Mouse (Mus musculus): ENCODE results near the gene 2510009E07Rik. TPM values are rescaled to one million over a fixed set of nuclear protein-coding genes. Genes with fewer than 3 reads are reported as not detected.

The 2510009E07Rik gene
- polyA plus RNA-seq, 2 experiments, result 1.6 to 1.9 TPM

- ATAC-seq (ENCODE audit: insufficient read depth), result no peak
- TF ChIP-seq CTCF (IDR thresholded peaks at IDR 0.05; ENCODE audit: low read depth) (no peak), EP300 (IDR thresholded peaks at IDR 0.05; ENCODE audit: low read depth) (no peak)
- DNase-seq (ENCODE audit: low read depth in 3 of 3, low spot score in 3 of 3), result no peak
- Histone ChIP-seq H3K36me3 (replicated peaks; ENCODE audit: control insufficient read depth, insufficient read depth, low read depth) (no peaks in the 10 kb centered on the region), H3K9me3 (ENCODE audit: control insufficient read depth, low read length) (no peaks in the 10 kb centered on the region), H3K4me2 (ENCODE audit: low read depth) (no peak overlapping the region), H3K27me3 (ENCODE audit: control insufficient read depth, insufficient read depth, low read length) (no peaks in the 10 kb centered on the region), H3K4me1 (replicated peaks; ENCODE audit: control insufficient read depth in 2 of 2, insufficient read depth in 2 of 2, low read length in 1 of 2) (peaks cover 0 to 17% of the 10 kb centered on the region in 2 experiments; a peak in 2 of 4 replicates), H3K9ac (replicated peaks) (no peak overlapping the region), H3K27ac (no peak overlapping the region), H3K4me3 (ENCODE audit: insufficient read depth in 1 of 2, low read depth in 2 of 2, low read length in 2 of 2) (no peak overlapping the region)
- 60% methylated on average over 3 of the region's 3 CpGs for WGBS (ENCODE audit: insufficient replicate concordance)
These were observed 48.0 kb downstream of the 2510009E07Rik start for GRCm38 (mm10) chr16:21646496-21646895.

GRCm38 (mm10) chr16:21645915-21646314, 48.5 kb downstream of the 2510009E07Rik start:
- no peak for ATAC-seq (ENCODE audit: insufficient read depth)
- H3K27me3 ChIP-seq (ENCODE audit: control insufficient read depth, insufficient read depth, low read length), result no peaks in the 10 kb centered on the region
- no peak overlapping the region for H3K4me3 ChIP-seq (ENCODE audit: insufficient read depth in 1 of 2, low read depth in 2 of 2, low read length in 2 of 2)
- H3K4me1 ChIP-seq (replicated peaks; ENCODE audit: control insufficient read depth in 2 of 2, insufficient read depth in 2 of 2, low read length in 1 of 2), result peaks cover 0 to 20% of the 10 kb centered on the region in 2 experiments; a peak in 2 of 4 replicates
- WGBS (ENCODE audit: insufficient replicate concordance), result 62% methylated on average over 3 of the region's 3 CpGs
- H3K9me3 ChIP-seq (ENCODE audit: control insufficient read depth, low read length), result no peaks in the 10 kb centered on the region
- no peak overlapping the region for H3K27ac ChIP-seq
- H3K9ac ChIP-seq (replicated peaks), result no peak overlapping the region
- no peak for DNase-seq (ENCODE audit: low read depth in 3 of 3, low spot score in 3 of 3)
- H3K4me2 ChIP-seq (ENCODE audit: low read depth), result no peak overlapping the region
- no peaks in the 10 kb centered on the region for H3K36me3 ChIP-seq (replicated peaks; ENCODE audit: control insufficient read depth, insufficient read depth, low read depth)
- TF ChIP-seq EP300 (IDR thresholded peaks at IDR 0.05; ENCODE audit: low read depth) (no peak), CTCF (IDR thresholded peaks at IDR 0.05; ENCODE audit: low read depth) (no peak)

GRCm38 (mm10) chr16:21644574-21644973, 49.9 kb downstream of the 2510009E07Rik start:
- DNase-seq (ENCODE audit: low read depth in 3 of 3, low spot score in 3 of 3) (no peak), ATAC-seq (ENCODE audit: insufficient read depth) (no peak)
- Histone ChIP-seq H3K4me1 (replicated peaks; ENCODE audit: control insufficient read depth in 2 of 2, insufficient read depth in 2 of 2, low read length in 1 of 2) (peaks cover 0 to 20% of the 10 kb centered on the region in 2 experiments; a peak in 2 of 4 replicates), H3K36me3 (replicated peaks; ENCODE audit: control insufficient read depth, insufficient read depth, low read depth) (no peaks in the 10 kb centered on the region), H3K27ac (no peak overlapping the region), H3K4me3 (ENCODE audit: insufficient read depth in 1 of 2, low read depth in 2 of 2, low read length in 2 of 2) (no peak overlapping the region), H3K9me3 (ENCODE audit: control insufficient read depth, low read length) (no peaks in the 10 kb centered on the region), H3K27me3 (ENCODE audit: control insufficient read depth, insufficient read depth, low read length) (no peaks in the 10 kb centered on the region), H3K9ac (replicated peaks) (no peak overlapping the region), H3K4me2 (ENCODE audit: low read depth) (no peak overlapping the region)
- TF ChIP-seq EP300 (IDR thresholded peaks at IDR 0.05; ENCODE audit: low read depth), result no peak
- WGBS (ENCODE audit: insufficient replicate concordance), result 56% methylated on average over 3 of the region's 3 CpGs

- Histone ChIP-seq H3K4me1 (replicated peaks; ENCODE audit: control insufficient read depth in 2 of 2, insufficient read depth in 2 of 2, low read length in 1 of 2) (peaks cover 0 to 20% of the 10 kb centered on the region in 2 experiments; a peak in 2 of 4 replicates), H3K36me3 (replicated peaks; ENCODE audit: control insufficient read depth, insufficient read depth, low read depth) (no peaks in the 10 kb centered on the region), H3K4me3 (ENCODE audit: insufficient read depth in 1 of 2, low read depth in 2 of 2, low read length in 2 of 2) (no peak overlapping the region), H3K27me3 (ENCODE audit: control insufficient read depth, insufficient read depth, low read length) (no peaks in the 10 kb centered on the region), H3K4me2 (ENCODE audit: low read depth) (peak overlapping the region; percentile 28), H3K9me3 (ENCODE audit: control insufficient read depth, low read length) (no peaks in the 10 kb centered on the region), H3K9ac (replicated peaks) (no peak overlapping the region), H3K27ac (peak overlapping the region; percentile 6)
- 48% methylated on average over 17 of the region's 17 CpGs for WGBS (ENCODE audit: insufficient replicate concordance)
- ATAC-seq (ENCODE audit: insufficient read depth) (peak; percentile 43), DNase-seq (ENCODE audit: low read depth in 3 of 3, low spot score in 3 of 3) (peak in 2 of 3 experiments; percentile 9 to 16)
- TF ChIP-seq CTCF (IDR thresholded peaks at IDR 0.05; ENCODE audit: low read depth), result no peak
- no peak for TF ChIP-seq EP300 (IDR thresholded peaks at IDR 0.05; ENCODE audit: low read depth)
These were observed 50.4 kb downstream of the 2510009E07Rik start for GRCm38 (mm10) chr16:21644066-21644561.

GRCm38 (mm10) chr16:21643621-21644041, 50.8 kb downstream of the 2510009E07Rik start:
- Histone ChIP-seq H3K4me1 (replicated peaks; ENCODE audit: control insufficient read depth in 2 of 2, insufficient read depth in 2 of 2, low read length in 1 of 2) (peaks cover 0 to 20% of the 10 kb centered on the region in 2 experiments; a peak in 2 of 4 replicates), H3K36me3 (replicated peaks; ENCODE audit: control insufficient read depth, insufficient read depth, low read depth) (no peaks in the 10 kb centered on the region), H3K9me3 (ENCODE audit: control insufficient read depth, low read length) (no peaks in the 10 kb centered on the region), H3K4me3 (ENCODE audit: insufficient read depth in 1 of 2, low read depth in 2 of 2, low read length in 2 of 2) (no peak overlapping the region), H3K9ac (replicated peaks) (no peak overlapping the region), H3K27me3 (ENCODE audit: control insufficient read depth, insufficient read depth, low read length) (no peaks in the 10 kb centered on the region), H3K4me2 (ENCODE audit: low read depth) (peak overlapping the region; percentile 28), H3K27ac (peak overlapping the region; percentile 6)
- TF ChIP-seq CTCF (IDR thresholded peaks at IDR 0.05; ENCODE audit: low read depth), result no peak
- TF ChIP-seq EP300 (IDR thresholded peaks at IDR 0.05; ENCODE audit: low read depth), result no peak
- 69% methylated on average over 2 of the region's 2 CpGs for WGBS (ENCODE audit: insufficient replicate concordance)
- DNase-seq (ENCODE audit: low read depth in 3 of 3, low spot score in 3 of 3) (no peak), ATAC-seq (ENCODE audit: insufficient read depth) (no peak)

All from liver, embryonic 14.5 days (tissue).